Mouse (Mus musculus) brain, adult 2 months (tissue): ENCODE measurements around the gene Bcat2.

Source experiments
- DNase-seq: peaks from one replicate; pipeline ENCODE4 v3.0.0; 2011; ENCODE audit warnings: low read depth, low spot score

The Bcat2 gene

DNA sequence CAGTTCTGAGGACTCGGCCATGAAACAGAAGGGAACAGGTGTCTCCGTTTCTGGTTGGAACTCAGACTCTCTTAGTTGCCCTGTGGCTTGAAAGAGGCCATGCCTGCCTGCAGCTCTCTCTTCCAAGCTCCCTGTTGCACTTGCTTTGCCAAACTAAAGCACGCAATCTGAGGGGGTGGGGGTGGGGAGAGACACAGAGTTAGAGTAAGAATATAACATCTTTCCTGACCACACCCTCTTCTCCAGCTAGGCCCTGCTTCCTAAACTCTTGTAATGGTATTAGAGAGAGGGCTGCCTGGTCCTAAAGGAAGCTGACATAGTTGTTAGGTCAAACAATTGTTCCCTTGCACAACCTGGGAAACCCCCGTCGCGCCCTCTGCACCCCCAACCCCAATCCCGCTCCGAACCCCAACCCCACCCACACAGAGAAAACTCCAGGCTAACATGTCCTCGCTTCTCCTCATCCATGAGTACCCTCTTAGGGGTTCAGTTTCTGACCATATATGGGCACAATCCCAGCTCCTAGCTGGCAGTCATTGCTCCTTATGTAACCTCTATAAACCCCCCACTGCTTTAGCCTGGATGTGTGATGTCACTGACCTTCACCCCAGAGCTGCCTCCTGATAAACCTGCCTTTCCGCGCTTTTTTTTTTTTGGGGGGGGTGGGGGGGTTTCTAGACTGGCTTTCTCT, 19.0 kb upstream of the Bcat2 start:
- DNase-seq, result no peak

DNA sequence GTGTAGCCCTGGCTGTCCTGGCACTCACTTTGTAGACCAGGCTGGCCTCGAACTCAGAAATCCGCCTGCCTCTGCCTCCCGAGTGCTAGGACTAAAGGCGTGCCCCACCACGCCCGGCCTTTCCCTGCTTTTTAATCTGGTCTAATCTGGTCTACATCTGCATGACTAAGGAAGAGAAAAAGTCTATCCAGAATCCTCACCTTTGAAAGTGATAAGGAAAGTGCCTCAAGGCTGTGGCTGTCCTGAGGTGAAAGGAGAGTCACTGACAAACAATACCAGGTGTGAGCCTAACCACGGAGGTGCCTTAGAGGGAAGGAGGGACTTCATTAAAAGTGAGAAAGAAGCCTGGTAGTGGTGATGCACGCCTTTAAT, 18.5 kb upstream of the Bcat2 start:
- no peak for DNase-seq

GRCm38 (mm10) chr7:45553519-45553918, 16.4 kb upstream of the Bcat2 start:
- no peak for DNase-seq

GRCm38 (mm10) chr7:45553990-45554389, 16.0 kb upstream of the Bcat2 start:
- DNase-seq, result no peak

GRCm38 (mm10) chr7:45554744-45555143, 15.2 kb upstream of the Bcat2 start, which contains the start of gene Hsd17b14:
Gene Hsd17b14 (plus strand): TSS chr7:45554893.
- no peak for DNase-seq

DNA sequence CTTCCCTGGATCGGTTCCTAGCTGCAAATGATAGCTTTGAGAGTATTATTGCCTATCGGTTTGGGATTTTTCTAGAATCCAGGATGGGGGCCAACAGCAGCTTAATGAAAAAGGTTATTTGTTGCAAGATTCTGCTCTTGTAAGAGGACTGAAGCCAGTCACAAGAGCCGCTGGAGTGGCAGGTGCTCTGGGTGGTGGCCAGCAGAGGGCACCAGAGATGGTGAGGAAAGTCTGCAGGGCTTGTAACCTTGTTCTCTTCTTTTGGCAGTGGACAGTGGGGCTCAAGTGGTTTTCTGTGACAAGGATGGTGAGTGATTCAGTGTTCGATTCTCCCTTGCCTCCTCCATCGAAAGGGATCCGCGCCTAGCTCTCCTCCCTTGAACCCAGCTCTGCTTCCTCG, 14.2 kb upstream of the Bcat2 start:
- peak; percentile 90 for DNase-seq

DNA sequence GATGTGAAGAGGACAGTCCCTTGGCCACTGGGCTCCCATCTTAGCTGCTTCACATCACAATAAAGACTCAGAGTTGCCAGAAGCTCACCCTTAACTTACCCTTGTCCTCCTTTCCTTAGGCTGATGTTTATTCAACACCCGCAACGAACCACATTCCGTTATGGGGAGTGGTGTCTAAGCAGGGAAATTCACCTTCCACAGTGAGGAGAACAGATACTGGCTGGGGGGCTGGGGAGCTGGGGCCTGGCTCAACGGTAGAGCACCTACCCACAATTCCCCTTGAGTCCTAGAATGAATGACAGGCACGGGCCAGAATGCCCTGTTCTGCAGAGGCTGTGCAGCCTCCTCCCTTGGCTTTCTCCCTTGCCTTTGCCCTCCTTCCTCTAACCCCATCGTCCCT, 11.0 kb upstream of the Bcat2 start:
- no peak for DNase-seq

GRCm38 (mm10) chr7:45560241-45560640, 9.7 kb upstream of the Bcat2 start:
- DNase-seq, result no peak

GRCm38 (mm10) chr7:45560843-45561623, 8.9 kb upstream of the Bcat2 start:
- peak; percentile 86 for DNase-seq

DNA sequence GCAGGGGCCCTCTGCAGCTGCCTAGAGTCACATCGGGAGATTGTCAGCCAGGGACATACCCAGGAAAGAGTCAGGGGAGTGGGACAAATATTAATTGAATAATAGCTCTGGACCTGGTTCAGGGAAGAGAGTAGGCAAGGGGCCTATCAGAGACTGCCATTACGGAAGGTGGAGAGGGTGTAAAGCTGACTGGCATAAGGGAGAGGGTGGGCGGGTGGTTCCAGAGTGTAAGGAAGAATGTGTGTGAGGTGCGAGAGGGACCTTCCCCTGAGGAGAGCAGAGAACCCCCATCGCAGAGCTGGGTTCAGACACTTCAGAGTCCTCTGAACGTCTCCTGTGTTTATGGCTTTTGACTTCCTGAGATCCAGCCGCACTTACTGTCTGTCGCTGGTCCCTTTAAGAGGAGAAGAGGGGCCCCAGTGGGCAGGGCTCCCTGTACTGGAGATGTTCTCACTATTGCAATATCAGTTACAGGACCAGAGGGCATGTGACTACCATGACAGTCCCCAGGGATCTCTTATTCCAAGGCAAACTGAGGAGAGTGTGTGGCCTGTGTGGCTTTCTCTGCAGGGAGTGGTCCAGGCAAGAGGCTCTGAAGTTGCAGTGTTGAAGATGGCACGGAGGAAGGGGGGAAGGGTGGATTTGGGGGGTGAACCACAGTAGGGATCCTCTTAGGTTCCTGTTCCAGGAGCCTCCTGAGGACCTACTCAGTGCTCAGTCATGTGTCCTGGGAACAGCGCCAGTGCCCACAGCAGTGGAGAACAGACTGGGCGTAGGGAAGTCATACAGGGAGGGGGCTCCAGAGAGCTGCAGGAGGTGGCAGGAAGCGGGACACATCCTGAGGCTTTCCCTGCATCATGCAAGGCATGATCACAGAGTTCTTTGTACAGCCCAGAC, 8.1 kb upstream of the Bcat2 start:
- no peak for DNase-seq

DNA sequence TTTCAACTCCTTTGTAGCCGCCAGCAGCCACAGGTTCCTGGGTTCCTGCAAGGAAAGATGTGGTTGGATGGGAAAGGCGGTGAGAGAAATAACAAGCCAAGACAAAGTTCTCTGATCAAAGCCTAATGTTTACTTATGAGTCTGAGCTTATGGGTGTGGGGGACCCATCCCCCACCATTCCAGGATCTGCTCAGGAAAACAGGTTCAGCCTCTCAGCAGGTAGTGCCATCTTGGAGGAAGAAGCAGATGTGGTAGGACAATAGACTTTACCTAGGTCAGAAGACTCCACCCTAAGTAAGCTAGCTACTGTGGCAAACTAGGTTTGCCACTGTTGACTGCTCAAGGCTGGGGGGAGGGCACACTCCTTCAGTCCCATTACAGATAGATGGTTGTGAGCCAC, 5.1 kb upstream of the Bcat2 start:
- DNase-seq, result no peak

- no peak for DNase-seq
These were observed 4.5 kb upstream of the Bcat2 start for GRCm38 (mm10) chr7:45565446-45565845.

- no peak for DNase-seq
These were observed 2.7 kb upstream of the Bcat2 start for GRCm38 (mm10) chr7:45567112-45567779.

DNA sequence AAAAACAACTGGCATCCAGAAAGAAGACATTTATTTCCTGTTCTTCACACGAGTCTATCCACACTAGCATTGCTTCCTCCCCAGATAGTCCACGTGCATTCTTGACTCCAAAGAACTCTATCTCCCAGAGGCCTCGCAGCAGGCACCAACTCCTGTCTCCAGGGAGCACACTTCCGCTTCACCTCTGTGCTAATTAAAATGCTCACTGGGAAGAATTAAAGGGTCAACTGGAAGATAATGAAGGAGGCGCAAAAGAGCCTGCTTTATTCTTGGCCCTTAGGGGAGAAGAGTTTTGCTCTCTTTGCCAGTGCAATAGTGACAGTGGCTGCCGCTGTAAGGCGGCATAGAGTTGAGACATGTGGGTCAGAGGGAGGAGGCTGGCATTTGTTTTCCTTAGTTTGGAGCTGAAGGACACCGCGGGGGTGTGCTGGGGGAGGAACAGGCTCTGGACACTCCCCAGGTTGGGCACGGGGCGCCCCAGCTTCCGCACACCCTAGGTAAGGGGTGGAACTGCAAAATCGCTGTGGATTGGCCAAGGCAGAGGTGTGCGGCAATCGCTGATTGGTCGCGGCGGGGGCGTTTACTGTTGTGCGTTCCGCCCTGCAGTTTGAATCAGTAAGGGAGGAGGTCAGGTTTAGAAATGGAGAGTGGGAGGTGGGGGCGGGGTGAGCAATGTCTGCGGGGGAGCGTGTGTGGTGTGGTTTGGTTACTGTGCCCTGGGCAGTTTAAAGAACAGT, 2.0 kb upstream of the Bcat2 start:
- peak; percentile 98 for DNase-seq

- DNase-seq, result no peak
These were observed 1.1 kb upstream of the Bcat2 start for GRCm38 (mm10) chr7:45568601-45569473.

DNA sequence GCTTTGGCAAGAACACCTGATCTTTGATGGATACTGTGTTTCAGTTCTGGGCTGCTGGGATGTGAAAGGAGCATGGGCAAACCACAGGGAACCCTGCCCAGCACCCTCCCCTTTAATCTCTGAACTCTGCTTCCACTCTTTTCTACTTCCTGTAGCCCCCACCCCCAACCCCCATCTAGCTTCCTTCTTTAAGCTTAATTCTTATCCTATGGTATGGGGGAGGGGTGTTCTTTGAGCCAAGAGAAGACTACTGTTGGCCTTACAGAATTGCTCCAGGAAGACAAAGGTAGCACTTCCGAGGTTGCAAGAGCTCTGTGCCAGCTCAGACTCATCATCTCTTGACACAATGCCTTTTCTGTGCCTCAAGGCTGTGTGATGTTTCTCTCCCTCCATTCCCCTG, 2.0 kb downstream of the Bcat2 start:
- no peak for DNase-seq

- no peak for DNase-seq
These were observed 4.0 kb downstream of the Bcat2 start for GRCm38 (mm10) chr7:45573954-45574353.

- DNase-seq, result no peak
These were observed 4.8 kb downstream of the Bcat2 start for GRCm38 (mm10) chr7:45574472-45575379.

DNA sequence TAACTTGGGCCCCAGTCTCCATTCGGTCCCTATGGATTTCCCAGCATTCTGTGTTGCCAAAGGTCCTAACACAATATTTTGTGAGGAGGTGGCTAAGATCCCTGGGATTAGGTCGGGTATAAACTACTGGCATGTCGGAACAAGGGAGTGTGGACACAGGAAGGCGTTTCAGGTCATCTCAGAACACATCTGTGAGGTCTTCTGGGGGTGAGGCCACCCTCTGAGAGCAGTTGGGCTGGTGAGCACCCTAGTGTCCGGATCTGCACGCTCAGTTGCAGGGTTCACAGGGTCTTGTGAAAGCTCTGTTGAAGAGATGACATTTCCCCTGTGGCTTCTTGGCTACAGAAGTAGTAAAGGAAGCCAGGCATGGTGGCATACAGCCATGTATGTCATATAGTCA, 16.0 kb downstream of the Bcat2 start:
- no peak for DNase-seq
